Mouse (Mus musculus) stomach, postnatal 0 days (tissue): ENCODE results near the gene Kcnj11. TPM values are rescaled to one million over a fixed set of nuclear protein-coding genes. Genes with fewer than 3 reads are reported as not detected.

ENCODE experiments used
- ATAC-seq: fragments of 200-750 bp; cut with Nextera tagmentation; 2 replicates; pipeline ENCODE4 v1.8.0; 2017; ENCODE audit not compliant: low FRiP score, low TSS enrichment
- DNase-seq: peaks from one replicate; pipeline ENCODE4 v3.0.0-alpha.2; 2016; ENCODE audit warnings: low spot score
- H3K27ac ChIP-seq: fragments of 300-500 bp; sonication (generic); replicated peaks from 2 replicates; pipeline ENCODE4 v1.5.1; 2014; ENCODE audit warnings: mild to moderate bottlenecking, control low read depth
- H3K27me3 ChIP-seq: fragments of 300-500 bp; sonication (generic); 2 replicates; pipeline ENCODE4 v1.6.1; 2014; ENCODE audit warnings: low read length; ENCODE audit not compliant: control insufficient read depth, insufficient read depth
- H3K36me3 ChIP-seq: fragments of 300-500 bp; sonication (generic); 2 replicates; pipeline ENCODE4 v1.6.1; 2014; ENCODE audit warnings: low read length, mixed read lengths; ENCODE audit not compliant: control insufficient read depth, insufficient read depth
- H3K4me1 ChIP-seq: fragments of 300-500 bp; sonication (generic); replicated peaks from 2 replicates; pipeline ENCODE4 v1.6.1; 2014; ENCODE audit warnings: antibody characterized with exemption; ENCODE audit not compliant: control insufficient read depth, insufficient read depth
- H3K4me2 ChIP-seq: fragments of 300-500 bp; sonication (generic); replicated peaks from 2 replicates; pipeline ENCODE4 v1.6.1; 2014; ENCODE audit warnings: low read depth, mild to moderate bottlenecking, control low read depth, moderate library complexity
- H3K4me3 ChIP-seq: fragments of 300-500 bp; sonication (generic); 2 replicates; pipeline ENCODE4 v1.5.1; 2014; ENCODE audit warnings: low read depth, low read length, control low read depth
- H3K9ac ChIP-seq: fragments of 300-500 bp; sonication (generic); 2 replicates; pipeline ENCODE4 v1.6.1; 2014; ENCODE audit warnings: mild to moderate bottlenecking, low read length, control low read depth, mixed read lengths
- H3K9me3 ChIP-seq: fragments of 300-500 bp; sonication (generic); 2 replicates; pipeline ENCODE4 v1.6.1; 2016; ENCODE audit warnings: low read length; ENCODE audit not compliant: control insufficient read depth
- CTCF ChIP-seq: IDR thresholded peaks from 2 replicates; pipeline ENCODE4 v1.5.1; 2016; ENCODE audit warnings: antibody characterized with exemption, low read depth, mild to moderate bottlenecking, moderate library complexity
- EP300 ChIP-seq: optimal IDR thresholded peaks from 2 replicates; pipeline ENCODE3; 2016; ENCODE audit warnings: antibody characterized with exemption
- WGBS: fragments of 180-500 bp; shearing (Covaris S2); extraction: QIAGEN DNeasy Blood & Tissue Kit; methylation state at CpG from one replicate; pipeline ENCODE4 v1.1.7; 2014; 5-methylcytosine and 5-hydroxymethylcytosine counted together
- polyA plus RNA-seq: library from polyadenylated mRNA; unstranded; fragments of >200 nt; fragmentation: Nextera tagmentation; extraction: Ambion mirVana; gene quantifications from 2 replicates; pipeline ENCODE4 v1.2.1, GENCODE M21; 2015

The Kcnj11 gene
- polyA plus RNA-seq, 1 experiment from 2014 or later = 0.61 TPM

- H3K4me2 ChIP-seq = no peak overlapping the region
- no peak overlapping the region for H3K9ac ChIP-seq
- H3K36me3 ChIP-seq = no peaks in the 10 kb centered on the region
- no peaks in the 10 kb centered on the region for H3K4me1 ChIP-seq
- ATAC-seq = no peak
- 76% methylated on average over 11 of the region's 11 CpGs for WGBS
- no peak overlapping the region for H3K4me3 ChIP-seq
- H3K27me3 ChIP-seq = no peaks in the 10 kb centered on the region
- no peak for DNase-seq
- 0 out of 2 replicates have a peak, but pooled peaks cover 2% of the 10 kb centered on the region for H3K9me3 ChIP-seq
- H3K27ac ChIP-seq = no peak overlapping the region
- TF ChIP-seq EP300 = no peak
- no peak for TF ChIP-seq CTCF
These were observed 24.8 kb upstream of the Kcnj11 start for GRCm38 (mm10) chr7:46125340-46125739.

- WGBS = 51% methylated on average over 6 of the region's 6 CpGs
- DNase-seq (no peak), ATAC-seq (no peak)
- Histone ChIP-seq H3K4me1 (no peaks in the 10 kb centered on the region), H3K9ac (0 out of 2 replicates have a peak overlapping the region, but pooled peaks have one; percentile 27), H3K27ac (no peak overlapping the region), H3K9me3 (0 out of 2 replicates have a peak, but pooled peaks cover 2% of the 10 kb centered on the region), H3K36me3 (no peaks in the 10 kb centered on the region), H3K4me3 (no peak overlapping the region), H3K27me3 (no peaks in the 10 kb centered on the region), H3K4me2 (no peak overlapping the region)
- no peak for TF ChIP-seq EP300
- no peak for TF ChIP-seq CTCF
These were observed 23.9 kb upstream of the Kcnj11 start for GRCm38 (mm10) chr7:46124460-46124859.

GRCm38 (mm10) chr7:46122964-46123363 lies 22.4 kb upstream of the Kcnj11 start:
- ATAC-seq (peak; percentile 86), DNase-seq (peak; percentile 81)
- Histone ChIP-seq H3K9ac (no peak overlapping the region), H3K36me3 (no peaks in the 10 kb centered on the region), H3K27me3 (no peaks in the 10 kb centered on the region), H3K4me1 (no peaks in the 10 kb centered on the region), H3K4me2 (no peak overlapping the region), H3K9me3 (0 out of 2 replicates have a peak, but pooled peaks cover 2% of the 10 kb centered on the region), H3K4me3 (no peak overlapping the region), H3K27ac (no peak overlapping the region; the same call in 1 of the 2 replicates)
- WGBS = 12% methylated on average over 4 of the region's 4 CpGs
- TF ChIP-seq CTCF (no peak), EP300 (no peak)

- H3K9me3 ChIP-seq = no peaks in the 10 kb centered on the region
- H3K4me3 ChIP-seq = no peak overlapping the region
- H3K4me1 ChIP-seq = no peaks in the 10 kb centered on the region
- H3K36me3 ChIP-seq = no peaks in the 10 kb centered on the region
- TF ChIP-seq EP300 (no peak), CTCF (no peak)
- DNase-seq (no peak), ATAC-seq (no peak)
- WGBS = 96% methylated on average over 16 of the region's 16 CpGs
- H3K27me3 ChIP-seq = no peaks in the 10 kb centered on the region
- H3K4me2 ChIP-seq = no peak overlapping the region
- no peak overlapping the region for H3K27ac ChIP-seq
- no peak overlapping the region for H3K9ac ChIP-seq
These were observed 16.5 kb upstream of the Kcnj11 start for GRCm38 (mm10) chr7:46117035-46117434.

- no peak for TF ChIP-seq CTCF
- no peak for TF ChIP-seq EP300
- WGBS = 36% methylated on average over 10 of the region's 10 CpGs
- no peak overlapping the region for H3K4me3 ChIP-seq
- no peak for ATAC-seq
- H3K4me1 ChIP-seq = no peaks in the 10 kb centered on the region
- no peaks in the 10 kb centered on the region for H3K9me3 ChIP-seq
- H3K4me2 ChIP-seq = no peak overlapping the region
- H3K36me3 ChIP-seq = no peaks in the 10 kb centered on the region
- no peak overlapping the region for H3K27ac ChIP-seq
- H3K9ac ChIP-seq = no peak overlapping the region
- no peak for DNase-seq
- no peaks in the 10 kb centered on the region for H3K27me3 ChIP-seq
These were observed 15.6 kb upstream of the Kcnj11 start for GRCm38 (mm10) chr7:46116118-46116581.

GRCm38 (mm10) chr7:46113435-46113834 lies 12.9 kb upstream of the Kcnj11 start:
- DNase-seq = no peak
- ATAC-seq = 0 out of 2 replicates have a peak, but pooled peaks have one; percentile 8
- TF ChIP-seq CTCF = no peak
- no peak for TF ChIP-seq EP300

More at GRCm38 (mm10) chr7:46113435-46113834, 12.9 kb upstream of the Kcnj11 start:
- WGBS = 52% methylated on average over 3 of the region's 3 CpGs
- no peaks in the 10 kb centered on the region for H3K4me1 ChIP-seq
- no peak overlapping the region for H3K27ac ChIP-seq
- no peak overlapping the region for H3K9ac ChIP-seq
- no peak overlapping the region for H3K4me2 ChIP-seq
- no peaks in the 10 kb centered on the region for H3K36me3 ChIP-seq
- no peaks in the 10 kb centered on the region for H3K9me3 ChIP-seq
- no peak overlapping the region for H3K4me3 ChIP-seq
- H3K27me3 ChIP-seq = no peaks in the 10 kb centered on the region
